Mouse (Mus musculus) large intestine, adult 2 months (tissue): ENCODE data around the gene Usp34. TPM values are rescaled to one million over a fixed set of nuclear protein-coding genes. Genes with fewer than 3 reads are reported as not detected.
"Not testable (repeated sequence)": the region's sequence is repeated elsewhere in the genome, so short reads cannot be mapped to it uniquely, and the experiment has no call there.

ENCODE experiments used
- DNase-seq: peaks from one replicate; pipeline ENCODE4 v3.0.0-alpha.2; 2012; ENCODE audit warnings: low read depth, low spot score
- WGBS: fragments of 180-500 bp; shearing (Covaris S2); methylation state at CpG from one replicate; pipeline ENCODE4 v1.1.7; 2018; 5-methylcytosine and 5-hydroxymethylcytosine counted together
- polyA plus RNA-seq: library from polyadenylated mRNA; depleted of rRNA; stranded (reverse); fragments of >200 nt; gene quantifications from 2 replicates; pipeline ENCODE4 v1.2.3, GENCODE M21; 2012

The Usp34 gene
- polyA plus RNA-seq, 1 experiment = 5.9 TPM

GRCm38 (mm10) chr11:23335160-23335559 lies 28.5 kb downstream of the Usp34 start:
- 68% methylated on average over 1 of the region's 1 CpGs for WGBS
- no peak for DNase-seq

GRCm38 (mm10) chr11:23357226-23357625 lies 50.5 kb downstream of the Usp34 start:
- DNase-seq = not testable (repeated sequence)
- WGBS = 62% methylated on average over 5 of the region's 5 CpGs

GRCm38 (mm10) chr11:23359687-23360235 lies 53.1 kb downstream of the Usp34 start:
- WGBS = 64% methylated on average over 1 of the region's 1 CpGs
- not testable (repeated sequence) for DNase-seq

GRCm38 (mm10) chr11:23362305-23362704 lies 55.6 kb downstream of the Usp34 start:
- no peak for DNase-seq

- DNase-seq = no peak
- 71% methylated on average over 3 of the region's 3 CpGs for WGBS
Measured at GRCm38 (mm10) chr11:23364348-23364747, 57.7 kb downstream of the Usp34 start.

GRCm38 (mm10) chr11:23372032-23372431 lies 65.3 kb downstream of the Usp34 start:
- no peak for DNase-seq
- WGBS = 72% methylated on average over 4 of the region's 4 CpGs

GRCm38 (mm10) chr11:23372490-23372889 lies 65.8 kb downstream of the Usp34 start:
- DNase-seq = no peak

GRCm38 (mm10) chr11:23380055-23380454 lies 73.4 kb downstream of the Usp34 start:
- no peak for DNase-seq
- WGBS = 84% methylated on average over 2 of the region's 2 CpGs

GRCm38 (mm10) chr11:23380595-23380994 lies 73.9 kb downstream of the Usp34 start:
- DNase-seq = no peak
- 92% methylated on average over 3 of the region's 3 CpGs for WGBS

- DNase-seq = no peak
- 90% methylated on average over 1 of the region's 1 CpGs for WGBS
Measured at GRCm38 (mm10) chr11:23382787-23383186, 76.1 kb downstream of the Usp34 start.

- 89% methylated on average over 1 of the region's 1 CpGs for WGBS
Measured at GRCm38 (mm10) chr11:23389649-23390048, 83.0 kb downstream of the Usp34 start.

GRCm38 (mm10) chr11:23392567-23392966 lies 85.9 kb downstream of the Usp34 start:
- no peak for DNase-seq

More at GRCm38 (mm10) chr11:23389649-23390048, 83.0 kb downstream of the Usp34 start:
- DNase-seq = no peak

- WGBS = 45% methylated on average over 4 of the region's 4 CpGs
- DNase-seq = no peak
Measured at GRCm38 (mm10) chr11:23396608-23397007, 89.9 kb downstream of the Usp34 start.

- 92% methylated on average over 12 of the region's 12 CpGs for WGBS
- no peak for DNase-seq
Measured at GRCm38 (mm10) chr11:23400978-23401776, 94.5 kb downstream of the Usp34 start.

GRCm38 (mm10) chr11:23428301-23428700 lies 121.6 kb downstream of the Usp34 start:
- whole genome bisulfite sequencing = 91% methylated on average over 6 of the region's 6 CpGs
- DNase-seq = no peak

- no peak for DNase-seq
- WGBS = 90% methylated on average over 2 of the region's 2 CpGs
Measured at GRCm38 (mm10) chr11:23430013-23430412, 123.3 kb downstream of the Usp34 start.

- 83% methylated on average over 2 of the region's 2 CpGs for WGBS
- no peak for DNase-seq
Measured at GRCm38 (mm10) chr11:23436076-23436475, 129.4 kb downstream of the Usp34 start.

- 93% methylated on average over 2 of the region's 2 CpGs for WGBS
Measured at GRCm38 (mm10) chr11:23465862-23466261, 159.2 kb downstream of the Usp34 start.

GRCm38 (mm10) chr11:23489955-23490354 lies 183.3 kb downstream of the Usp34 start:
- no peak for DNase-seq
- WGBS = 81% methylated on average over 1 of the region's 1 CpGs

More at GRCm38 (mm10) chr11:23465862-23466261, 159.2 kb downstream of the Usp34 start:
- not testable (repeated sequence) for DNase-seq

GRCm38 (mm10) chr11:23492048-23492790 lies 185.5 kb downstream of the Usp34 start:
- 82% methylated on average over 4 of the region's 4 CpGs for WGBS
- DNase-seq = no peak

- DNase-seq = no peak
- 88% methylated on average over 6 of the region's 6 CpGs for WGBS
Measured at GRCm38 (mm10) chr11:23495231-23495630, 188.5 kb downstream of the Usp34 start.
